Comparison of ENCODE assay signal across 38 mouse cellular contexts in the genomic region with DNA sequence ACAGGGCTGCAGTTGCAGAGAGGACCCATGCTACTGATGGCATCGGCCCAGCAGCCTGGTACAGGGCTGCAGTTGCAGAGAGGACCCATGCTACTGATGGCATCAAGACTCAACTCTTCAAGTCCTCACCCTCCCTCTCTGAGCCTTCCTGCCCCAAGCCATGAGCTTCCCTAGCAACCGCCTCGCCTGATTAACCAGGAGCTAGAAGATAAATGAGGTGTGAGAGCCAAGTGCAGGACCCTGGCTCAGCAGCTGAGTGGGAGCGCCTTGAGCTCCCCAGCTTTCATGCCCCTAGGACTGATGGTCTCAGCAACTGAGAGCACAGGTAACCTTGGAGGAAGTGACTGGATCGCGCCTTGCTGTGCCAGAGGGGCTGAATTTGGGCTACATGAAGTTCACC. TPM values are rescaled to one million over a fixed set of nuclear protein-coding genes. Genes with fewer than 3 reads are reported as not detected.
DNase-seq lines count a peak whose midpoint lies in the region; ATAC-seq and TF ChIP-seq lines count a peak whose summit lies in the region.
"Had no signal": no experiment of that assay in that cellular context is flagged by ENCODE, and none has a peak within 500 bp of the region (broad histone marks: within the 10 kb centered on the region; RNA-seq: fewer than 3 reads in every experiment).

No protein-coding gene starts in this region.

- DNase-seq in cerebellum, postnatal 14 days = peak; percentile 54 to 58
- no peak for DNase-seq in cerebellum, adult 11 months
- DNase-seq in kidney, adult 18-20 months = no peak
- peak; percentile 47 for DNase-seq in midbrain, postnatal 0 days (ENCODE audit: low spot score)
- no peak for DNase-seq in midbrain, embryonic 10.5 days (ENCODE audit: low spot score)
- DNase-seq in layer of hippocampus, adult 11-12 months (ENCODE audit: low spot score) = no peak
- DNase-seq: adrenal gland, adult 8-10 months; cerebellum, adult 9-11 months; gastrocnemius, adult 2 months; gastrocnemius, postnatal 36 days; heart, adult 18-20 months; kidney, postnatal 25 days; layer of hippocampus, postnatal 36 days; liver; lung, adult 2 months; lung, postnatal 10 days; right cerebral cortex, postnatal 4 days; thymus, adult 18-20 months; thymus, postnatal 25 days had no signal

- 0 out of 2 replicates have a peak, but pooled peaks cover under 1% of the 10 kb centered on the region for H3K27me3 ChIP-seq in kidney, embryonic 16.5 days (ENCODE audit: insufficient read depth, low read length)
- H3K27me3 ChIP-seq in midbrain, postnatal 0 days (ENCODE audit: insufficient read depth, low read length) = no peaks in the 10 kb centered on the region
- H3K27me3 ChIP-seq in midbrain, embryonic 10.5 days (ENCODE audit: low read depth, poor library complexity, severe bottlenecking) = peaks cover 29% of the 10 kb centered on the region

- no peak overlapping the region for H3K4me2 ChIP-seq in kidney, embryonic 16.5 days (replicated peaks; ENCODE audit: low read depth, low read length)
- no peak overlapping the region for H3K4me2 ChIP-seq in midbrain, postnatal 0 days (ENCODE audit: low read depth, low read length, poor library complexity, severe bottlenecking)
- H3K4me2 ChIP-seq: heart, embryonic 11.5 days; midbrain, embryonic 13.5 days had no signal

- 45% methylated on average over 6 of the region's 6 CpGs for WGBS in kidney, embryonic 16.5 days
- WGBS in midbrain, postnatal 0 days = 77% methylated on average over 6 of the region's 6 CpGs
- 79% methylated on average over 6 of the region's 6 CpGs for WGBS in midbrain, embryonic 10.5 days

- H3K9ac ChIP-seq in kidney, embryonic 16.5 days (replicated peaks; ENCODE audit: low read length) = no peak overlapping the region
- H3K9ac ChIP-seq in midbrain, postnatal 0 days (replicated peaks; ENCODE audit: low read length, poor library complexity, severe bottlenecking) = no peak overlapping the region
- H3K9ac ChIP-seq: liver, embryonic 14.5 days; midbrain, embryonic 13.5 days had no signal

- H3K4me3 ChIP-seq in kidney, embryonic 16.5 days (ENCODE audit: low read length) = no peak overlapping the region
- H3K4me3 ChIP-seq in midbrain, postnatal 0 days (ENCODE audit: low read depth, low read length) = no peak overlapping the region
- no peak overlapping the region for H3K4me3 ChIP-seq in midbrain, embryonic 10.5 days
- H3K4me3 ChIP-seq: erythroblast, embryonic 14.5 days; gastrocnemius, adult 2 months; midbrain, embryonic 13.5 days had no signal

- peaks cover 6% of the 10 kb centered on the region; the same call in 1 of the 2 replicates for H3K4me1 ChIP-seq in kidney, embryonic 16.5 days (ENCODE audit: insufficient read depth, low read length)
- H3K4me1 ChIP-seq in midbrain, postnatal 0 days (ENCODE audit: insufficient read depth, low read length) = no peaks in the 10 kb centered on the region
- peaks cover 9% of the 10 kb centered on the region; the same call in 1 of the 2 replicates for H3K4me1 ChIP-seq in midbrain, embryonic 10.5 days
- H3K4me1 ChIP-seq: midbrain, embryonic 13.5 days had no signal

- H3K27ac ChIP-seq in kidney, embryonic 16.5 days (ENCODE audit: low read length) = no peak overlapping the region
- H3K27ac ChIP-seq in midbrain, postnatal 0 days (ENCODE audit: low read depth, low read length) = no peak overlapping the region
- no peak overlapping the region for H3K27ac ChIP-seq in midbrain, embryonic 10.5 days (replicated peaks)
- H3K27ac ChIP-seq: gastrocnemius, adult 2 months; liver, embryonic 14.5 days; macrophage; midbrain, embryonic 13.5 days; stomach, postnatal 0 days had no signal

- H3K36me3 ChIP-seq in kidney, embryonic 16.5 days (ENCODE audit: insufficient read depth, low read length) = no peaks in the 10 kb centered on the region
- H3K36me3 ChIP-seq in midbrain, postnatal 0 days (ENCODE audit: insufficient read depth, low read length) = no peaks in the 10 kb centered on the region
- no peaks in the 10 kb centered on the region for H3K36me3 ChIP-seq in midbrain, embryonic 10.5 days
- H3K36me3 ChIP-seq: G1E; midbrain, embryonic 13.5 days had no signal

- ATAC-seq in kidney, embryonic 16.5 days (ENCODE audit: low FRiP score, low TSS enrichment) = peak; percentile 79
- ATAC-seq in midbrain, postnatal 0 days (ENCODE audit: low FRiP score) = no peak
- ATAC-seq: forebrain, embryonic 16.5 days; intestine, embryonic 16.5 days; midbrain, embryonic 13.5 days had no signal

- no peak for TF ChIP-seq CTCF in midbrain, postnatal 0 days (IDR thresholded peaks at IDR 0.05)

- H3K9me3 ChIP-seq in kidney, embryonic 16.5 days (ENCODE audit: low read length) = no peaks in the 10 kb centered on the region
- H3K9me3 ChIP-seq in midbrain, postnatal 0 days (ENCODE audit: low read length) = no peaks in the 10 kb centered on the region
- no peaks in the 10 kb centered on the region for H3K9me3 ChIP-seq in midbrain, embryonic 10.5 days (replicated peaks)
- H3K9me3 ChIP-seq: G1E; midbrain, embryonic 13.5 days had no signal

RNA-seq across cellular contexts. Expression of a gene that starts 7.4 kb away (rescaled TPM):
- polyA plus RNA-seq in kidney, embryonic 16.5 days (2015; fragmentation: Nextera tagmentation; extraction: Ambion mirVana) = 1.6 and 1.7 TPM in 2 replicates
- total RNA-seq in midbrain, postnatal 0 days (2014; rRNA removed) = 0.28 and 0.60 TPM in 2 replicates
- polyA plus RNA-seq in midbrain, postnatal 0 days (2015; fragmentation: Nextera tagmentation; extraction: Ambion mirVana) = 0.11 and 0.15 TPM in 2 replicates
- 0.38 and 0.52 TPM in 2 replicates for polyA plus RNA-seq in midbrain, embryonic 10.5 days (2016; fragmentation: Nextera tagmentation; extraction: Ambion mirVana)
- total RNA-seq: hematopoietic stem cell, adult 5-6 weeks; left cerebral cortex, postnatal 10 days; monocyte, adult 5-6 weeks; neutrophil, adult 5-6 weeks had no signal
- polyA plus RNA-seq: cortical plate, adult 2 months; erythroblast, embryonic 14.5 days; G1E; macrophage; spleen, adult 2 months had no signal

RNA-seq across cellular contexts. Expression of a gene that starts 20.1 kb away (rescaled TPM):
- polyA plus RNA-seq in kidney, embryonic 16.5 days (2015; fragmentation: Nextera tagmentation; extraction: Ambion mirVana) = 0.41 and 0.58 TPM in 2 replicates
- total RNA-seq in midbrain, postnatal 0 days (2014; rRNA removed) = 2.1 and 2.6 TPM in 2 replicates
- polyA plus RNA-seq in midbrain, postnatal 0 days (2015; fragmentation: Nextera tagmentation; extraction: Ambion mirVana) = 0.75 and 0.78 TPM in 2 replicates
- 1.5 and 1.9 TPM in 2 replicates for polyA plus RNA-seq in midbrain, embryonic 10.5 days (2016; fragmentation: Nextera tagmentation; extraction: Ambion mirVana)
- total RNA-seq: gastrocnemius, adult 2 months; gastrocnemius, postnatal 36 days had no signal

RNA-seq across cellular contexts. Expression of a gene that starts 23.1 kb away (rescaled TPM):
- polyA plus RNA-seq in kidney, embryonic 16.5 days (2015; fragmentation: Nextera tagmentation; extraction: Ambion mirVana) = not detected in 2 replicates
- total RNA-seq in midbrain, postnatal 0 days (2014; rRNA removed) = not detected in 2 replicates
- polyA plus RNA-seq in midbrain, postnatal 0 days (2015; fragmentation: Nextera tagmentation; extraction: Ambion mirVana) = not detected in 2 replicates
- not detected in 2 replicates for polyA plus RNA-seq in midbrain, embryonic 10.5 days (2016; fragmentation: Nextera tagmentation; extraction: Ambion mirVana)
- total RNA-seq: gastrocnemius, adult 2 months; gastrocnemius, postnatal 36 days; hematopoietic stem cell, adult 5-6 weeks; layer of hippocampus, postnatal 36 days; left cerebral cortex, postnatal 10 days; monocyte, adult 5-6 weeks had no signal
- polyA plus RNA-seq: cortical plate, adult 2 months; embryonic facial prominence, embryonic 14.5 days; forebrain, embryonic 11.5 days; forebrain, embryonic 16.5 days; G1E; heart, embryonic 11.5 days; limb, embryonic 11.5 days; macrophage; midbrain, embryonic 13.5 days; spleen, adult 2 months; stomach, postnatal 0 days had no signal

Comparison
In these comparisons a context has a peak if more than half of its experiments do, and no peak if none do; other contexts are left out.
1. DNase-seq: peak in cerebellum, postnatal 14 days (2 of 2) and midbrain, postnatal 0 days (single experiment); none in cerebellum, adult 11 months (single experiment), kidney, adult 18-20 months (single experiment), midbrain, embryonic 10.5 days (single experiment) and layer of hippocampus, adult 11-12 months (single experiment).